Mouse (Mus musculus) liver, embryonic 15.5 days (tissue): ENCODE data around the gene Acvrl1. TPM values are rescaled to one million over a fixed set of nuclear protein-coding genes. Genes with fewer than 3 reads are reported as not detected.

Experiments
- ATAC-seq: fragments of 200-750 bp; cut with Nextera tagmentation; 2 replicates; pipeline ENCODE4 v1.8.0; 2017; ENCODE audit warnings: moderate number of reproducible peaks, mild to moderate bottlenecking, moderate library complexity; ENCODE audit not compliant: insufficient read depth
- H3K27ac ChIP-seq: fragments of 300-500 bp; sonication (generic); replicated peaks from 2 replicates; pipeline ENCODE4 v1.5.1; 2015; ENCODE audit warnings: mild to moderate bottlenecking, inconsistent platforms
- H3K27me3 ChIP-seq: fragments of 300-500 bp; sonication (generic); 2 replicates; pipeline ENCODE4 v1.6.1; 2015; ENCODE audit warnings: mild to moderate bottlenecking, inconsistent platforms
- H3K36me3 ChIP-seq: fragments of 300-500 bp; sonication (generic); replicated peaks from 2 replicates; pipeline ENCODE4 v1.6.1; 2015; ENCODE audit warnings: moderate library complexity, mild to moderate bottlenecking, inconsistent platforms
- H3K4me1 ChIP-seq: fragments of 300-500 bp; sonication (generic); replicated peaks from 2 replicates; pipeline ENCODE4 v1.6.1; 2015; ENCODE audit warnings: inconsistent platforms
- H3K4me2 ChIP-seq: fragments of 300-500 bp; sonication (generic); 2 replicates; pipeline ENCODE4 v1.6.1; 2015; ENCODE audit warnings: moderate library complexity, mild to moderate bottlenecking, inconsistent platforms
- H3K4me3 ChIP-seq: fragments of 300-500 bp; sonication (generic); replicated peaks from 2 replicates; pipeline ENCODE4 v1.5.1; 2015; ENCODE audit warnings: mild to moderate bottlenecking, inconsistent platforms
- H3K9ac ChIP-seq: fragments of 300-500 bp; sonication (generic); 2 replicates; pipeline ENCODE4 v1.6.1; 2015; ENCODE audit warnings: moderate library complexity, mild to moderate bottlenecking, inconsistent platforms
- H3K9me3 ChIP-seq: fragments of 300-500 bp; sonication (generic); replicated peaks from 2 replicates; pipeline ENCODE4 v1.6.1; 2016; ENCODE audit warnings: inconsistent platforms
- WGBS: fragments of 180-500 bp; shearing (Covaris S2); methylation state at CpG from one replicate; pipeline ENCODE4 v1.1.7; 2015; ENCODE audit warnings: mixed read lengths; ENCODE audit not compliant: insufficient replicate concordance; 5-methylcytosine and 5-hydroxymethylcytosine counted together
- polyA plus RNA-seq: library from polyadenylated mRNA; unstranded; fragments of >200 nt; fragmentation: Nextera tagmentation; extraction: Ambion mirVana; gene quantifications from 2 replicates; pipeline ENCODE4 v1.2.1, GENCODE M21; 2015

The Acvrl1 gene
- polyA plus RNA-seq, 1 experiment from 2014 or later = 1.4 TPM

GRCm38 (mm10) chr15:101172016-101172415 lies 43.7 kb downstream of the Acvrl1 start:
- H3K9me3 ChIP-seq = no peaks in the 10 kb centered on the region
- no peak overlapping the region for H3K4me2 ChIP-seq
- peaks cover 41% of the 10 kb centered on the region for H3K27me3 ChIP-seq
- ATAC-seq = no peak
- peaks cover 47% of the 10 kb centered on the region for H3K4me1 ChIP-seq
- H3K36me3 ChIP-seq = no peaks in the 10 kb centered on the region
- H3K27ac ChIP-seq = no peak overlapping the region
- 75% methylated on average over 2 of the region's 2 CpGs for WGBS
- no peak overlapping the region for H3K4me3 ChIP-seq
- H3K9ac ChIP-seq = no peak overlapping the region

DNA sequence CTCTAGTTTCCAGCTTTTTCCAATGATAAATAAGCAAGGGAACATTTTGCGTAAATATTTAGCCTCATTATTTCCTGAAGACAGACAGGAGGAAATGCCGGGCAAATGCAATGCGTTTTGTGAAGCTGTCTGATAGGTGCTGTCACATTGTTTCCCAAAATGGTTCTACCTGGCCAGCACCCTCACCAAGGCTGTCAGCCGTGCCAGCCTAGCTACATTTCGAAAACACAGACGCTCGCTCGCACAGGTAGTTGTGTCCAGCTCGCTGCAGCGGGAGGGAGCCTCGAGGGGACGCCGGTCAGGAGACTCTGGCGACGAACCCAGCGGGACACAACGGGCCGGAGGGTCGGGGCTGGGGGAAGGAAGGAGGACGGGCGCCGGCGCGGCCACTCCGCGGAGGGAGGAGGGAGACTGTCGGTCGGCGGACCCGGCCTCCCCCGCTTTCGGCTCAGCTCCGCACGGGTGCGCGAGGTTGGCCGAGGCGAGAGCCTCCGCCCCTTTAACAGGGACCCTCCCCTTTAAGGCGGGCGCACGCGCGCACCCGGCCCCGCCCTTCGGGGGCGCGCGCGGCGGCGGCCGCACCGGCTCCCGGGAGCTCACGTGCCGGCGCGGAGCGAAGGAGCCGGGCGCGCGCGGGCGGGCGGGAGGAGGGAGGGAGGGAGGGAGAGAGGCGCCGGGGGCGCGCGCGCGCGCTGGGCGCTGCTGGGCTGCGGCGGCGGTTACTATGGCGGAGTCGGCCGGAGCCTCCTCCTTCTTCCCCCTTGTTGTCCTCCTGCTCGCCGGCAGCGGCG lies 45.3 kb downstream of the Acvrl1 start, which contains the start of gene Acvr1b:
Gene Acvr1b (plus strand): TSS at position 647 of the 791 bp plus-strand sequence.
- Histone ChIP-seq H3K4me3 (peak within 1 kb of the TSS; percentile 68), H3K27me3 (peaks cover 45% of the 10 kb centered on the region), H3K4me2 (peak within 1 kb of the TSS; percentile 85), H3K9ac (peak within 1 kb of the TSS; percentile 67), H3K4me1 (peaks cover 62% of the 10 kb centered on the region), H3K36me3 (no peaks in the 10 kb centered on the region), H3K27ac (peak within 1 kb of the TSS; percentile 51; the same call in 1 of the 2 replicates), H3K9me3 (no peaks in the 10 kb centered on the region)
- peak; percentile 83 for ATAC-seq
- under 1% methylated on average over 50 of the region's 87 CpGs for WGBS

DNA sequence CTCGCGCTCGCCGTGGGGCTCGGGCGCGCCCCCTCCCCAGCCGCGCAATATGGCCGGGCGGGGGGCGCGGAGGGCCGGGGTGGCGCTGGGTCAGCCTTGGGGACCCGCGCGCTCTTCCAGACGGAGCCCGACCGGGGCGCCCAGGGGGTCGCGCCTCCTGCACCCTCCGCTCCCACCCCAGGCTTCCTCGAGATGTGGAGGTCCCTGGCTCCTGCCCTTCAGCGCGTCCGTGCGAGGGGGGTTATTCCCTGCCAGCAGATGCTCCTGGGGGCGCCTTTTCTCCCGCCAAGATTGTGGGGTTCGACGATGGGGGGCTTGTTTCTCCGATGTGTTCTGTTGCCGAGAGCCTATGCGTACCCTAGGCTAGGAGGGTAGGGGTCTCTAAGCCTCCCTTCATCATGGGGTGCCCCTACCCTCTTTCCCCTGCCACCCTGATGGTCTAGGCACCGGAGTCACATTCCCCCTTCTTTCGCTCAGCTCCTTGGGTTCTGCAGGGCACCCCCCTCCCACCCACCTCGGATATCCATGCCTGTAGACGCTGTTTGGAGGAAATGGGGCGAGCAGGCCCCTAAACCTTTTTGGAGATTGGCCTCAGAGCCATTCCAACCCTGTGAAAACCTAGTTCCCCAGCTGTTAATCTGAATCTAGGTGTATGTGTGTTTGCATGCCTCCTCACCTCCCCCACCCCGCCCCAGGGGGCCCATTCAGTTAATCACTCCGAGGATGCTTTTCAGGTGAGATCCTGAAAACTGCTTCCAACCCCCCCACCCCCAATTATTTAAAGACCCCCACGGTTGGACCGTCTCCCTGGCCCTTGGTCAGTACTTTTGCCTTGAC lies 46.2 kb downstream of the Acvrl1 start:
- Histone ChIP-seq H3K9me3 (no peaks in the 10 kb centered on the region), H3K4me1 (peaks cover 61% of the 10 kb centered on the region), H3K27me3 (peaks cover 45% of the 10 kb centered on the region), H3K36me3 (no peaks in the 10 kb centered on the region), H3K4me2 (peak overlapping the region; percentile 85), H3K9ac (peak overlapping the region; percentile 64), H3K27ac (peak overlapping the region; percentile 29; the same call in 1 of the 2 replicates), H3K4me3 (peak overlapping the region; percentile 68)
- 1% methylated on average over 45 of the region's 46 CpGs for WGBS
- ATAC-seq = peak; percentile 5; the same call in 1 of the 2 replicates

GRCm38 (mm10) chr15:101175131-101175460 lies 46.8 kb downstream of the Acvrl1 start:
- Histone ChIP-seq H3K27ac (no peak overlapping the region), H3K9me3 (no peaks in the 10 kb centered on the region), H3K27me3 (peaks cover 45% of the 10 kb centered on the region), H3K36me3 (no peaks in the 10 kb centered on the region), H3K4me1 (peaks cover 59% of the 10 kb centered on the region), H3K9ac (0 out of 2 replicates have a peak overlapping the region, but pooled peaks have one; percentile 64), H3K4me2 (peak overlapping the region; percentile 85), H3K4me3 (peak overlapping the region; percentile 68)
- ATAC-seq = no peak
- 8% methylated on average over 5 of the region's 5 CpGs for WGBS

GRCm38 (mm10) chr15:101175613-101176283 lies 47.4 kb downstream of the Acvrl1 start:
- 13% methylated on average over 17 of the region's 17 CpGs for WGBS
- Histone ChIP-seq H3K27ac (peak overlapping the region; percentile 14; the same call in 1 of the 2 replicates), H3K9me3 (no peaks in the 10 kb centered on the region), H3K27me3 (peaks cover 45% of the 10 kb centered on the region), H3K4me1 (peaks cover 58% of the 10 kb centered on the region), H3K9ac (no peak overlapping the region), H3K4me3 (peak overlapping the region; percentile 68; the same call in 1 of the 2 replicates), H3K4me2 (peak overlapping the region; percentile 85), H3K36me3 (no peaks in the 10 kb centered on the region)
- ATAC-seq = no peak

GRCm38 (mm10) chr15:101176284-101176680 lies 48.0 kb downstream of the Acvrl1 start:
- no peak for ATAC-seq
- 10% methylated on average over 3 of the region's 3 CpGs for WGBS
- no peaks in the 10 kb centered on the region for H3K9me3 ChIP-seq
- peaks cover 45% of the 10 kb centered on the region for H3K27me3 ChIP-seq
- no peak overlapping the region for H3K9ac ChIP-seq
- H3K36me3 ChIP-seq = no peaks in the 10 kb centered on the region
- H3K4me3 ChIP-seq = no peak overlapping the region
- H3K4me2 ChIP-seq = peak overlapping the region; percentile 85; the same call in 1 of the 2 replicates
- peaks cover 57% of the 10 kb centered on the region for H3K4me1 ChIP-seq
- H3K27ac ChIP-seq = peak overlapping the region; percentile 72

DNA sequence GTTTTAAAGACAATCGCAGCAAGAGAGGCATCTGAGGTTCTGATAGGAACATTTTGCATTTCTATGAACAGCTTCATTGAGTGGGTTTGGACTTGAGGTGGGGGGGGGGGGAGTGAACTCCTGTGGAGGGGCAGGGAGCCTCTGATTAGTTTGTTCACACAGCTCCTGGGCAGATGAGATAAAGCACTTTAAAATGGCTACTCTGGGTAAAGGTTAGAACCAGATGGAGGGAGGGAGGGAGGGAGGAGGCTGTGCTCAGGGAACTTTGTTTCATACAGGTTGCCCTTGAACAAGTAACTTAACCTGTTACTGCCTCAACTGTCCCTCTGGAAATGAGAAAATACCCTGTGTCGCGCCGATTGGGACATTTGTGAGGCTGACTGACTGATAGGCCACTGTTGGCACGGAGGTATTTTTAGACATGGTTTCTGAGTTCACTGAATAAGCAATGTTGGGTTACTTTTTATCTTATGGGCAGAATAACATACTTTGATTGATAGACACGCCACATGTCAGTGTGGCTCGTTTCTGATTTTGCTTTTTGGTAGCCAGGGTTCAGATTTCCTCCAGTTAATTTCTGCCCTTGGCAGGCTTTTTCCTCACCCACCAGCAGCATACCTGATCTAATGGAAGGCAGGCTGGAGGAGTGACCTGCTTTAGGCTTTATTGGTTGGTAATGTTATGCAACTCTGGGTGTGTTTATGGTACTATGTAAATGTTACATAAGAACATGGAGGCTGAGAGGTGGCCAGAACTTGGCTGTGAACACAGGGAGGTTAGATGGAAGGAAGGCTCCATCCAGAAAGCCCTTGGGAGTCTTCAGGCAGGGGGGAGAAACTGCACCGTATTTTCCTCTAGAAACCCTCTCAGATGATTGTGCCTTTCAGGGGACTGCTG lies 48.7 kb downstream of the Acvrl1 start:
- peaks cover 60% of the 10 kb centered on the region for H3K4me1 ChIP-seq

GRCm38 (mm10) chr15:101180363-101181105 lies 52.2 kb downstream of the Acvrl1 start:
- H3K9ac ChIP-seq = no peak overlapping the region
- no peak overlapping the region for H3K27ac ChIP-seq
- 45% methylated on average over 15 of the region's 15 CpGs for WGBS
- no peak overlapping the region for H3K4me2 ChIP-seq
- H3K4me3 ChIP-seq = no peak overlapping the region
- peaks cover 15% of the 10 kb centered on the region for H3K27me3 ChIP-seq
- H3K9me3 ChIP-seq = no peaks in the 10 kb centered on the region
- no peaks in the 10 kb centered on the region for H3K36me3 ChIP-seq
- H3K4me1 ChIP-seq = peaks cover 54% of the 10 kb centered on the region
- no peak for ATAC-seq

More for the DNA sequence above, 48.7 kb downstream of the Acvrl1 start:
- Histone ChIP-seq H3K36me3 (no peaks in the 10 kb centered on the region), H3K27ac (peak overlapping the region; percentile 72), H3K9ac (no peak overlapping the region), H3K27me3 (peaks cover 42% of the 10 kb centered on the region), H3K4me3 (no peak overlapping the region), H3K4me2 (peak overlapping the region; percentile 85), H3K9me3 (no peaks in the 10 kb centered on the region)
- WGBS = 10% methylated on average over 8 of the region's 8 CpGs
- peak; percentile 26; the same call in 1 of the 2 replicates for ATAC-seq

GRCm38 (mm10) chr15:101181106-101181466 lies 52.8 kb downstream of the Acvrl1 start:
- Histone ChIP-seq H3K4me1 (peaks cover 49% of the 10 kb centered on the region), H3K4me3 (no peak overlapping the region), H3K9me3 (no peaks in the 10 kb centered on the region), H3K36me3 (no peaks in the 10 kb centered on the region), H3K27me3 (peaks cover 10% of the 10 kb centered on the region), H3K27ac (no peak overlapping the region), H3K9ac (no peak overlapping the region), H3K4me2 (no peak overlapping the region)
- ATAC-seq = no peak
- WGBS = 40% methylated on average over 5 of the region's 5 CpGs
